Mouse (Mus musculus) subcutaneous adipose tissue, adult 2 months (tissue): ENCODE results near the gene Samsn1. TPM values are rescaled to one million over a fixed set of nuclear protein-coding genes. Genes with fewer than 3 reads are reported as not detected.

Experiments
- polyA plus RNA-seq: library from polyadenylated mRNA; depleted of rRNA; stranded (reverse); fragments of >200 nt; gene quantifications from 2 replicates; pipeline ENCODE4 v1.2.3, GENCODE M21; 2012; ENCODE audit warnings: low replicate concordance; rRNA removed

Samsn1 gene
- polyA plus RNA-seq = 0.87 and 1.7 TPM in 2 replicates

GRCm38 (mm10) chr16:76022181-76022580 lies at the start of gene Samsn1:
TSS of gene Samsn1 (minus strand) at chr16:76022281.

